In the genomic region with DNA sequence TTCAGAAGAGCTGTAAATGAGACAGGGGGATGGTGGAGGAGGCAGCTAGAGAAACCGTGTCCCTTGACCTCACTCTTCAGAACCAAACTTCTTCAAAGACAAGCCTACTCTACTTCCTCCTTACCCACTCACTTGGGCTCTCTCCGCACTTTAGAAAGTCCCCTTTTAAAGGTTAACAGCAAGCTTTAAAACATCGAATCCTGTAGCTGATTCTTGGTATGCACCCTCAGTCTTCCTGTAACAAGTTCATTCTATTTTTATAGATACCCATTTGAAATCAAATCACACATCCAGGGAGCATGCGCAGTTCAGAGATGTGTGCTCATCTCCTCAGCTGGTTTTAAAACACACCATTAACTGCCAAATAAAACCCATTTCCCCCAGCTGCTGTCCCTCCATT, we compare ENCODE assay signal across 15 mouse cellular contexts. TPM values are rescaled to one million over a fixed set of nuclear protein-coding genes. Genes with fewer than 3 reads are reported as not detected.
"Had no signal": no experiment of that assay in that cellular context is flagged by ENCODE, and none has a peak within 500 bp of the region (broad histone marks: within the 10 kb centered on the region; RNA-seq: fewer than 3 reads in every experiment).

No protein-coding gene starts in this region.

- H3K4me1 ChIP-seq: liver, embryonic 12.5 days; lung, embryonic 15.5 days; midbrain, embryonic 10.5 days; midbrain, embryonic 12.5 days; neural tube, embryonic 13.5 days; stomach, embryonic 15.5 days had no signal

- H3K4me3 ChIP-seq: liver, embryonic 12.5 days; lung, embryonic 15.5 days; midbrain, embryonic 10.5 days; midbrain, embryonic 12.5 days; myocyte; neural tube, embryonic 13.5 days; stomach, embryonic 15.5 days had no signal

- H3K27ac ChIP-seq: liver, embryonic 12.5 days; liver, embryonic 14.5 days; lung, embryonic 15.5 days; midbrain, embryonic 10.5 days; midbrain, embryonic 12.5 days; neural tube, embryonic 13.5 days; stomach, embryonic 15.5 days; stomach, postnatal 0 days had no signal

- H3K27me3 ChIP-seq: lung, embryonic 15.5 days; midbrain, embryonic 12.5 days; neural tube, embryonic 13.5 days; stomach, embryonic 15.5 days had no signal

- H3K36me3 ChIP-seq: liver, embryonic 12.5 days; lung, embryonic 15.5 days; midbrain, embryonic 10.5 days; midbrain, embryonic 12.5 days; neural tube, embryonic 13.5 days; stomach, embryonic 15.5 days had no signal

- DNase-seq: midbrain, embryonic 14.5 days; right cerebral cortex, postnatal 14 days; thymus, postnatal 14 days; thymus, postnatal 36 days had no signal

- H3K4me2 ChIP-seq: liver, embryonic 12.5 days; lung, embryonic 15.5 days; midbrain, embryonic 12.5 days; neural tube, embryonic 13.5 days; stomach, embryonic 15.5 days had no signal

- ATAC-seq: liver, embryonic 12.5 days; midbrain, embryonic 16.5 days had no signal

- H3K9ac ChIP-seq: liver, embryonic 12.5 days; liver, embryonic 14.5 days; lung, embryonic 15.5 days; midbrain, embryonic 12.5 days; neural tube, embryonic 13.5 days; stomach, embryonic 15.5 days had no signal

- H3K9me3 ChIP-seq: liver, embryonic 12.5 days; lung, embryonic 15.5 days; midbrain, embryonic 10.5 days; midbrain, embryonic 12.5 days; neural tube, embryonic 13.5 days; stomach, embryonic 15.5 days had no signal

RNA-seq across cellular contexts. Expression of a gene that starts 13.3 kb away (rescaled TPM):
- total RNA-seq: neutrophil, adult 5-6 weeks had no signal
